Mouse (Mus musculus) NIH3T3 (cell line): ENCODE measurements around the gene Slc37a4.
"Not testable (repeated sequence)": the region's sequence is repeated elsewhere in the genome, so short reads cannot be mapped to it uniquely, and the experiment has no call there.

Experiments
- DNase-seq: peaks from one replicate; pipeline ENCODE4 v3.0.0-alpha.2; 2012; ENCODE audit warnings: low read depth

The Slc37a4 gene

GRCm38 (mm10) chr9:44398551-44398950 is 1.9 kb downstream of the Slc37a4 start:
- no peak for DNase-seq

- no peak for DNase-seq
Measured at GRCm38 (mm10) chr9:44399114-44399794, 2.6 kb downstream of the Slc37a4 start.

GRCm38 (mm10) chr9:44399795-44400114 is 3.1 kb downstream of the Slc37a4 start:
- no peak for DNase-seq

GRCm38 (mm10) chr9:44401081-44401480 is 4.4 kb downstream of the Slc37a4 start:
- DNase-seq = no peak

- DNase-seq = no peak
Measured at GRCm38 (mm10) chr9:44405011-44405410, 8.4 kb downstream of the Slc37a4 start.

GRCm38 (mm10) chr9:44406906-44407751 is 10.5 kb downstream of the Slc37a4 start, which contains the start of the genes Rps25 and Trappc4:
Rps25 (plus strand) TSS chr9:44407139.
Trappc4 (minus strand) TSS chr9:44407600.
- peak; percentile 93 for DNase-seq

- DNase-seq = no peak
Measured at GRCm38 (mm10) chr9:44407752-44408097, 11.1 kb downstream of the Slc37a4 start.

GRCm38 (mm10) chr9:44408693-44409092 is 12.0 kb downstream of the Slc37a4 start:
- not testable (repeated sequence) for DNase-seq

GRCm38 (mm10) chr9:44410647-44411336 is 14.1 kb downstream of the Slc37a4 start:
- no peak for DNase-seq

- no peak for DNase-seq
Measured at GRCm38 (mm10) chr9:44411601-44412130, 15.0 kb downstream of the Slc37a4 start.

- DNase-seq = no peak
Measured at GRCm38 (mm10) chr9:44412306-44412705, 15.7 kb downstream of the Slc37a4 start.

- no peak for DNase-seq
Measured at GRCm38 (mm10) chr9:44412781-44413180, 16.1 kb downstream of the Slc37a4 start.

- DNase-seq = no peak
Measured at GRCm38 (mm10) chr9:44417156-44417891, 20.7 kb downstream of the Slc37a4 start.

- peak; percentile 94 for DNase-seq
Measured at GRCm38 (mm10) chr9:44417892-44418363, 21.3 kb downstream of the Slc37a4 start.

GRCm38 (mm10) chr9:44418519-44419385 is 22.1 kb downstream of the Slc37a4 start, which contains the start of gene Ccdc84:
Ccdc84 (minus strand) TSS chr9:44418569.
- DNase-seq = no peak

GRCm38 (mm10) chr9:44419730-44420129 is 23.1 kb downstream of the Slc37a4 start:
- DNase-seq = not testable (repeated sequence)

- no peak for DNase-seq
Measured at GRCm38 (mm10) chr9:44420280-44420898, 23.7 kb downstream of the Slc37a4 start.

- DNase-seq = no peak
Measured at GRCm38 (mm10) chr9:44423576-44423975, 26.9 kb downstream of the Slc37a4 start.

GRCm38 (mm10) chr9:44432577-44433185 is 36.0 kb downstream of the Slc37a4 start:
- no peak for DNase-seq

GRCm38 (mm10) chr9:44435747-44436146 is 39.1 kb downstream of the Slc37a4 start:
- DNase-seq = no peak
